Mouse (Mus musculus) myocyte (in vitro differentiated cells): ENCODE measurements around the gene Gpc6. TPM values are rescaled to one million over a fixed set of nuclear protein-coding genes. Genes with fewer than 3 reads are reported as not detected.

Experiments used
- H3K27me3 ChIP-seq: one replicate; pipeline ENCODE4 v1.6.1; 2011; ENCODE audit not compliant: control insufficient read depth, insufficient read depth, insufficient read length
- H3K36me3 ChIP-seq: one replicate; pipeline ENCODE4 v1.6.1; 2011; ENCODE audit not compliant: control insufficient read depth, insufficient read depth
- H3K4me2 ChIP-seq: one replicate; pipeline ENCODE4 v1.6.1; 2011; ENCODE audit warnings: low read depth, control low read depth
- H3K4me3 ChIP-seq: one replicate; pipeline ENCODE4 v1.5.1; 2011; ENCODE audit warnings: mild to moderate bottlenecking, control low read depth, moderate library complexity
- H3K79me2 ChIP-seq: one replicate; pipeline ENCODE4 v1.6.1; 2011; ENCODE audit not compliant: control insufficient read depth, insufficient read depth
- H3ac ChIP-seq: one replicate; pipeline ENCODE4 v1.6.1; 2011; ENCODE audit not compliant: control insufficient read depth, insufficient read length
- CEBPB ChIP-seq: IDR thresholded peaks from 2 replicates; pipeline ENCODE4 v1.6.1; 2011; ENCODE audit warnings: mild to moderate bottlenecking, moderate library complexity; ENCODE audit not compliant: poor library complexity, insufficient read depth, severe bottlenecking
- E2F4 ChIP-seq: IDR thresholded peaks from one replicate; pipeline ENCODE4 v1.6.1; 2011; ENCODE audit warnings: mild to moderate bottlenecking, control low read depth, moderate library complexity; ENCODE audit not compliant: insufficient read depth
- MAX ChIP-seq: IDR thresholded peaks from one replicate; pipeline ENCODE4 v1.6.1; 2011; ENCODE audit warnings: low read depth, mild to moderate bottlenecking, control low read depth
- MYOD1 ChIP-seq, 3 experiments: IDR thresholded peaks; one replicate each; pipeline ENCODE4 v1.6.1; 2011; ENCODE audit warnings: control low read depth in 2 of 3, low read depth in 2 of 3, mild to moderate bottlenecking in 2 of 3, moderate library complexity in 1 of 3; ENCODE audit not compliant: insufficient read length in 2 of 3, control insufficient read depth in 1 of 3
- MYOG ChIP-seq, 3 experiments: IDR thresholded peaks; one replicate each; pipeline ENCODE4 v1.6.1; 2011; ENCODE audit warnings: control low read depth in 2 of 3, low read depth in 2 of 3, mild to moderate bottlenecking in 2 of 3; ENCODE audit not compliant: insufficient read length in 2 of 3, control insufficient read depth in 1 of 3, insufficient read depth in 1 of 3
- POLR2A ChIP-seq: IDR thresholded peaks from one replicate; pipeline ENCODE4 v1.6.1; 2011; ENCODE audit warnings: low read depth, mild to moderate bottlenecking, control low read depth, moderate library complexity; ENCODE audit not compliant: insufficient read length
- POLR2AphosphoS2 ChIP-seq: IDR thresholded peaks from one replicate; pipeline ENCODE4 v1.6.1; 2011; ENCODE audit warnings: low read depth, control low read depth; ENCODE audit not compliant: insufficient read length
- REST ChIP-seq: IDR thresholded peaks from one replicate; pipeline ENCODE4 v1.6.1; 2011; ENCODE audit warnings: mild to moderate bottlenecking, control low read depth, moderate library complexity; ENCODE audit not compliant: insufficient read depth, insufficient read length
- SRF ChIP-seq: IDR thresholded peaks from one replicate; pipeline ENCODE4 v1.6.1; 2011; ENCODE audit warnings: low read depth; ENCODE audit not compliant: control insufficient read depth, insufficient read length
- TCF12 ChIP-seq: IDR thresholded peaks from one replicate; pipeline ENCODE4 v1.6.1; 2011; ENCODE audit warnings: mild to moderate bottlenecking, control low read depth; ENCODE audit not compliant: poor library complexity, insufficient read depth, severe bottlenecking
- TCF3 ChIP-seq: IDR thresholded peaks from one replicate; pipeline ENCODE4 v1.6.1; 2011; ENCODE audit warnings: low read depth, control low read depth; ENCODE audit not compliant: insufficient read length
- USF1 ChIP-seq: IDR thresholded peaks from one replicate; pipeline ENCODE4 v1.6.1; 2011; ENCODE audit warnings: low read depth, mild to moderate bottlenecking, control low read depth, moderate library complexity
- polyA plus RNA-seq: library from polyadenylated mRNA; unstranded; fragments of >200 nt; fragmentation: generic; extraction: Trizol; gene quantifications from one replicate; pipeline ENCODE4 v1.2.1, GENCODE M21; 2012; ENCODE audit warnings: missing spikeins

Gene Gpc6
- polyA plus RNA-seq, 1 experiment = 5.0 TPM

GRCm38 (mm10) chr14:116928395-116928794 is 3.3 kb downstream of the Gpc6 start:
- TF ChIP-seq REST = no peak
- no peak for TF ChIP-seq TCF12
- TF ChIP-seq MYOD1 (IDR thresholded peaks at IDR 0.05; ENCODE audit: control insufficient read depth in 1 of 3, insufficient read length in 2 of 3, low read depth in 2 of 3) = no peak
- no peak for TF ChIP-seq MYOG (IDR thresholded peaks at IDR 0.05; ENCODE audit: control insufficient read depth in 1 of 3, insufficient read depth in 1 of 3, insufficient read length in 2 of 3, low read depth in 2 of 3)
- TF ChIP-seq MAX = no peak
- TF ChIP-seq USF1 = no peak
- no peak for TF ChIP-seq E2F4
- no peak for TF ChIP-seq CEBPB
- TF ChIP-seq POLR2AphosphoS2 = no peak
- no peak for TF ChIP-seq POLR2A
- no peak for TF ChIP-seq TCF3
- no peak for TF ChIP-seq SRF
- no peaks in the 10 kb centered on the region for H3K36me3 ChIP-seq

DNA sequence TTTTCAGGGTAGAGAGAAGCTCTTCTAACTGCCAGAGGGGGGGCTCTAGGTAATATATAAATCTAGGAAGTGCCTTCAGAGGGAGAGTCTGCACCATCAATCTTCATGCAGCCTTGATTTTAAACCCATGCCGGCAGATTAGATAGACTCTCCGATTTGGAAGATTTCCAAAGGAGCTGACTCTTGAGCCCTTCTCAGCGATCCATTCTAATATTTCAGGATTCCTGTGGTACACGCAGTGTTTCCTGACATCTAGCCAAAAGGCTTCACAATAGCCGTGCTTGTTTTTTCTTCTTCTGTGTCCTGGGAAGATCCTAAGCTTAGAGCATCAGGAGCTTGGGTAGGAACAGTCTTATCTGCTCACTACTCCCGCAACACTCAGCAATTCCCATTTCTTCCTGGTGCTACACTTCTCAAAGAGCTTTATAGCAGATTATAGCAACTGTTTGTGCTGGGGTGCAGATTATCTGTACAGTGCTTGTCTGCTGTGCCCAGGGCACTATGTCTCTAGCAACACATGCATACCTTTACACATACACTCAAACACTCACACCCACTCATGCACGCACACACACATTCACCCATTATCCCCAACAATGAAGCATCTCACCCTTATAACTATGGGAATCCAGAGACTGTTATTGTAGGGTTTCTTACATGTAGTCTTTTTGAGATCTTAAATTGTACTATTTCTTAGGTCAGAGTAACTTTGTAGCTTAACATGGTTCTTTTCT is 3.8 kb downstream of the Gpc6 start:
- Histone ChIP-seq H3K4me3 (peak overlapping the region; percentile 47), H3K79me2 (no peaks in the 10 kb centered on the region), H3K4me2 (peak overlapping the region; percentile 84), H3K36me3 (no peaks in the 10 kb centered on the region), H3ac (no peak overlapping the region), H3K27me3 (no peaks in the 10 kb centered on the region)
- TF ChIP-seq CEBPB (0 out of 2 replicates have a peak, but pooled peaks have one; percentile 3), POLR2AphosphoS2 (no peak)

More at GRCm38 (mm10) chr14:116928395-116928794, 3.3 kb downstream of the Gpc6 start:
- Histone ChIP-seq H3K27me3 (no peaks in the 10 kb centered on the region), H3K4me2 (peak overlapping the region; percentile 84), H3K79me2 (no peaks in the 10 kb centered on the region), H3ac (no peak overlapping the region), H3K4me3 (peak overlapping the region; percentile 47)

DNA sequence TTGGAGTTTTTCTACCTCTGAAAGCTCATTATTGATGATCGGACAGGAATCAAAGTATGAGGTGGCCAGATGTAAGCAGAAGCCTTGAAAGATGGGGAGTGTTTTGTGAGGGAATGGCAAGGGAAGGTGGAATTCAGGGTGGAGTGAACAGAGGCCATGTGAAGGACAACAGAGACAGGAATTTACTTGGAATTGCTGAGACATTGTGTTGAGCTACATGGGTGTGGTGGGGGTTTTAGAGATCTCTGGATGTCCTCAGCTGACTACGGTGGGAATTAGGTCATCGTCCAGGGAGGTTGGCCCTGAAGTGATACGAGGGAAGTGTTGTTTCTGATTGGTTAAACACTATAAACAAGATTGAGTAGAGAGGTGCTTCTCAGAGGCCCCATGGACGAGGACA is 8.7 kb downstream of the Gpc6 start:
- H3K36me3 ChIP-seq = no peaks in the 10 kb centered on the region
- H3K27me3 ChIP-seq = no peaks in the 10 kb centered on the region
- H3K4me3 ChIP-seq = no peak overlapping the region
- H3K4me2 ChIP-seq = no peak overlapping the region
- no peak overlapping the region for H3ac ChIP-seq
- TF ChIP-seq CEBPB = no peak
- TF ChIP-seq POLR2AphosphoS2 = no peak
- no peak for TF ChIP-seq MAX
- TF ChIP-seq MYOD1 (IDR thresholded peaks at IDR 0.05; ENCODE audit: control insufficient read depth in 1 of 3, insufficient read length in 2 of 3, low read depth in 2 of 3) = no peak
- no peak for TF ChIP-seq TCF12
- no peak for TF ChIP-seq MYOG (IDR thresholded peaks at IDR 0.05; ENCODE audit: control insufficient read depth in 1 of 3, insufficient read depth in 1 of 3, insufficient read length in 2 of 3, low read depth in 2 of 3)
- TF ChIP-seq SRF = no peak
- TF ChIP-seq POLR2A = no peak
- no peak for TF ChIP-seq TCF3
- no peak for TF ChIP-seq REST
- TF ChIP-seq E2F4 = no peak
- no peak for TF ChIP-seq USF1
- peaks cover 3% of the 10 kb centered on the region for H3K79me2 ChIP-seq

- Histone ChIP-seq H3K4me2 (no peak overlapping the region), H3K36me3 (no peaks in the 10 kb centered on the region), H3K27me3 (no peaks in the 10 kb centered on the region), H3K4me3 (no peak overlapping the region), H3K79me2 (peaks cover 5% of the 10 kb centered on the region), H3ac (no peak overlapping the region)
- TF ChIP-seq POLR2AphosphoS2 (no peak), CEBPB (no peak), MYOG (IDR thresholded peaks at IDR 0.05; ENCODE audit: control insufficient read depth in 1 of 3, insufficient read depth in 1 of 3, insufficient read length in 2 of 3, low read depth in 2 of 3) (no peak), SRF (no peak), USF1 (no peak), TCF3 (no peak), TCF12 (no peak), MYOD1 (IDR thresholded peaks at IDR 0.05; ENCODE audit: control insufficient read depth in 1 of 3, insufficient read length in 2 of 3, low read depth in 2 of 3) (no peak), REST (no peak), MAX (no peak), POLR2A (no peak), E2F4 (no peak)
Observed at GRCm38 (mm10) chr14:116937910-116938560, 12.9 kb downstream of the Gpc6 start.
